Mouse (Mus musculus): Measurements from ENCODE around the gene Slc1a7. TPM values are rescaled to one million over a fixed set of nuclear protein-coding genes. Genes with fewer than 3 reads are reported as not detected.

The Slc1a7 gene
- polyA plus RNA-seq, 1 experiment from 2014 or later, result not detected

DNA sequence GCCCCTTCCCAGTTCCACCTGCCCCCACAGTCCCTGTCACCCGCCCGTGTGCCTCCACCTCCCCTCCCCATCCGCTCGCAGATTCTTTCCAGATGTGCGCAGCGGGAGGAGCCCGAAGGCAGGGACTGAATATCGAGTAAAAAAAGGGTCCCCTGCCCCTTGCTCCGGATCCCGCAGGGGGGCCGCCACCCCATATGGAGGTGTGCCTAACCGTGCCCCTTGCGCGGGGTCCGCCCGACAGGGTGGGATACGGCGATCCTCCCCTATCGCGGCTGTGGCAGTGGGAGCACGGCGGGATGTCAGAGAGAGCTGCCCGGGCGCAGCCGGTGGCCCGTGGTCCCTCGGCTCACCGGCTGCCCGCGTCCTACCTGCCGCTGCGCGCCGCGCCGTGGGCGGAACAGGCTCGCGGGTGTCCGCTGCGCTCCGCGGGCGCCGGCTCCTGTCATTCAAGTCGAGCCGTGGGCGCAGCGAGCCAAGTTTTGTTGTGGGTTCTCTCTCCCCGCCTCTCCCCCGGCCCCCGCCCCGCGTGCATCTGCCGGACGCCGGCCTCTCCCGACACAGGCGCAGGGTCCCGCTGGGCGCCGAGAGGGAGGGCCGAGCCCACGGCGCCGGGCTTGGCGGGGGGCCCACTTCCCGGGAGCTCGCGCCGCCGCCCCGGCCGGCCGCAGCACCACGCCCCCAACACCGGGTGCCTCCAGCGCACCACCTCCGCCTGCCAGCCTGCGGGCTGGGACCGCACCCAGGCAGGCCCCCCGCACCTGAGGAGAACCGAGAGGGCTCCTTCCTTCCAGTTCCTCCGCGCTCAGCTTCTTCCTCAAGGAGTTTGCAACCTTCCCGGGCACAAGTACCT, 63.6 kb downstream of the Slc1a7 start:
- H3K27ac ChIP-seq, result no peak overlapping the region

GRCm38 (mm10) chr4:108032352-108032849, 64.3 kb downstream of the Slc1a7 start:
- no peaks in the 10 kb centered on the region for H3K9me3 ChIP-seq
- peaks cover 20% of the 10 kb centered on the region for H3K4me1 ChIP-seq
- peak overlapping the region; percentile 78; the same call in 1 of the 2 replicates for H3K9ac ChIP-seq
- no peak for ATAC-seq (ENCODE audit: insufficient number of reproducible peaks, insufficient read depth, low FRiP score, low TSS enrichment, low read depth)
- peak overlapping the region; percentile 67 for H3K4me3 ChIP-seq
- peak overlapping the region; percentile 90 for H3K4me2 ChIP-seq
- H3K27ac ChIP-seq, result no peak overlapping the region
- H3K36me3 ChIP-seq, result no peaks in the 10 kb centered on the region
- peaks cover 48% of the 10 kb centered on the region for H3K27me3 ChIP-seq
- WGBS, result 29% methylated on average over 11 of the region's 11 CpGs

More for the DNA sequence above, 63.6 kb downstream of the Slc1a7 start:
- Histone ChIP-seq H3K9ac (peak overlapping the region; percentile 78), H3K36me3 (no peaks in the 10 kb centered on the region), H3K27me3 (peaks cover 48% of the 10 kb centered on the region), H3K4me1 (peaks cover 20% of the 10 kb centered on the region), H3K4me2 (peak overlapping the region; percentile 90), H3K4me3 (peak overlapping the region; percentile 67), H3K9me3 (no peaks in the 10 kb centered on the region)
- WGBS, result under 1% methylated on average over 76 of the region's 86 CpGs
- 0 out of 2 replicates have a peak, but pooled peaks have one; percentile 29 for ATAC-seq (ENCODE audit: insufficient number of reproducible peaks, insufficient read depth, low FRiP score, low TSS enrichment, low read depth)

GRCm38 (mm10) chr4:108033041-108033764, 65.1 kb downstream of the Slc1a7 start:
- Histone ChIP-seq H3K4me2 (peak overlapping the region; percentile 90), H3K4me1 (peaks cover 20% of the 10 kb centered on the region), H3K9ac (no peak overlapping the region), H3K4me3 (no peak overlapping the region), H3K9me3 (no peaks in the 10 kb centered on the region), H3K27me3 (peaks cover 48% of the 10 kb centered on the region), H3K36me3 (no peaks in the 10 kb centered on the region), H3K27ac (no peak overlapping the region)
- 81% methylated on average over 8 of the region's 8 CpGs for WGBS
- ATAC-seq (ENCODE audit: insufficient number of reproducible peaks, insufficient read depth, low FRiP score, low TSS enrichment, low read depth), result no peak

GRCm38 (mm10) chr4:108037027-108037426, 68.9 kb downstream of the Slc1a7 start:
- H3K4me1 ChIP-seq, result peaks cover 6% of the 10 kb centered on the region
- H3K36me3 ChIP-seq, result peaks cover 4% of the 10 kb centered on the region
- WGBS, result 77% methylated on average over 8 of the region's 8 CpGs
- H3K4me3 ChIP-seq, result no peak overlapping the region
- peaks cover 20% of the 10 kb centered on the region for H3K27me3 ChIP-seq
- H3K9me3 ChIP-seq, result no peaks in the 10 kb centered on the region
- H3K4me2 ChIP-seq, result no peak overlapping the region
- ATAC-seq (ENCODE audit: insufficient number of reproducible peaks, insufficient read depth, low FRiP score, low TSS enrichment, low read depth), result no peak
- H3K9ac ChIP-seq, result no peak overlapping the region
- H3K27ac ChIP-seq, result no peak overlapping the region

DNA sequence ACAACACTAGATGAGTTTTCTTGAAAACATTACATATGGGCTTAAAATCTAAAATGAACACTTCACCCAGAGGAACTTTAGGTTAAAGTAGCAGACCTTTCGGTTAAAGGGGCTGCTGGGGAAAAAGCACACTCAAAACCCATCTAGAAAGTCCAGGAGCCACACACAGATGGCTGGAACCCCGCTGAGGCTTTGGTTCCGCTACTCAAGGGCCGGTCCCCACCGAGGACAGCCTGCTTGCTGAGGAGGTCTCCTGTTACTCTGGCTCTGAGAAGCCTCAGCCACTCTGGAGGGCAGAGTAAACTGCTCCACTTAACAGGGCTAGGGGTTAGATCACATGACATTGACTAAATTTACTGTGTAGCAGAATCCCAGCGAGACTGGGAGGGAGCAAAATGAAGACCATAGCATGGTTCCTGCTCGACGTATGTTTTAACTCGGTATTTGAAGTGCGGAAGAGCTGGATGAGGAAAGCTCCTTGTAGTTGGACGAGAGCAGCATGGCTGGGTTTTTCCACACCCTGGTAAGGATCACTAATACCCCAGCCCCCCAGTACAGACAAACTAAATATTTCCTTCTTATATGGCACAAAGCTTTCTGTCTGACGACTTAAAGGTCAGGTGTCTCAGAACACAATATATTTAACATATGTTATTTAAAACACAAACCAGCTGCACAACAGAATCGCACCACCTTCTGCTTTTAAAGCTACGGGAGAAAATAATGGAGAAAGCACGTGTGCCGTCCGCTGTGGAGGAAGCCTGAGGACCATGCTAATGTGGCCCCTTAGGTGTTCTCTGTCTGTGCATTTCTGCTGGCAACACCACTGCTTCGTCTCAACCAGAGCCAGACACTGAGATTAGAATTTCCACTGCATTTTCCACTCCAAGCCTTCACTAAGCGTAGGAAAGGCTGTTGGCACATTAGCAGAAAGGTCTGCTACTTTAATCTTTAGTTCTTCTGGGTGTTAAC, 77.3 kb downstream of the Slc1a7 start:
- no peak overlapping the region for H3K4me3 ChIP-seq
- peaks cover 53% of the 10 kb centered on the region for H3K36me3 ChIP-seq
- 47% methylated on average over 19 of the region's 19 CpGs for WGBS
- no peaks in the 10 kb centered on the region for H3K9me3 ChIP-seq
- ATAC-seq (ENCODE audit: insufficient number of reproducible peaks, insufficient read depth, low FRiP score, low TSS enrichment, low read depth), result no peak
- no peaks in the 10 kb centered on the region for H3K27me3 ChIP-seq
- H3K9ac ChIP-seq, result no peak overlapping the region; the same call in 1 of the 2 replicates
- H3K27ac ChIP-seq, result peak overlapping the region; percentile 76
- H3K4me1 ChIP-seq, result peaks cover 15% of the 10 kb centered on the region
- no peak overlapping the region for H3K4me2 ChIP-seq

- Histone ChIP-seq H3K4me2 (no peak overlapping the region), H3K27ac (0 out of 2 replicates have a peak overlapping the region, but pooled peaks have one; percentile 22), H3K9me3 (no peaks in the 10 kb centered on the region), H3K36me3 (peaks cover 59% of the 10 kb centered on the region), H3K9ac (peak overlapping the region; percentile 8; the same call in 1 of the 2 replicates), H3K27me3 (no peaks in the 10 kb centered on the region), H3K4me3 (no peak overlapping the region), H3K4me1 (peaks cover 15% of the 10 kb centered on the region)
- ATAC-seq (ENCODE audit: insufficient number of reproducible peaks, insufficient read depth, low FRiP score, low TSS enrichment, low read depth), result no peak
- 88% methylated on average over 8 of the region's 8 CpGs for WGBS
Measured at GRCm38 (mm10) chr4:108046136-108046535, 78.0 kb downstream of the Slc1a7 start.

DNA sequence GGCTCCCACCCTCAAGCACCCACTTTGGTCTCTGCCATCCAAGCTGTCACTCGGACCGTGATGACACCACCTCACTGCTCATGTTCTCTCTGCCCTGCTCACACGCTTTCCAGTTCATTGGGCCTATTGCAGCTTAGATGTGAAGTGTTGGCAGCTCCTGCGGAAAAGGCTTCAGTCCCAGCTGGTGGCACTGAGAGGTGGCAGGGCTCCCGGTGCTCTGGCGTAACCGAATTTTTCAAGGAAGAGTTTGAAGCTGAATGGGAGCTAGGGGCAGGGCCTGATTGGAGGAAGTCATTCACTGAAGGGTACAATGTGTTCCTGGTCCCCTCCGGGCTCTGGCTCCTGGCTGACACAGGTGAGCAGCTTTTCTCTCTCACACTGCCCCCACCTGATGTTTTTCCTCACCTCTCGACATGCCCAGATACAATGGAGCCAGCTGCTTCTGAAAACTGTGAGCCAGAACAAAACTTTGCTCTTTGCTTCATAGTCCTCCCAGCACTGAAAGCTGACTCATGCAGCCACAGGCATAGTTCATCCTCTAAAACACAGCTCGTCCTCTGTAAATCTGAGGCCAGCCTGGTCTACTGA, 83.6 kb downstream of the Slc1a7 start:
- no peaks in the 10 kb centered on the region for H3K4me1 ChIP-seq
- H3K9me3 ChIP-seq, result no peaks in the 10 kb centered on the region
- WGBS, result 88% methylated on average over 10 of the region's 10 CpGs
- no peak for ATAC-seq (ENCODE audit: insufficient number of reproducible peaks, insufficient read depth, low FRiP score, low TSS enrichment, low read depth)
- no peak overlapping the region for H3K4me3 ChIP-seq
- no peaks in the 10 kb centered on the region for H3K27me3 ChIP-seq
- H3K4me2 ChIP-seq, result no peak overlapping the region
- H3K27ac ChIP-seq, result no peak overlapping the region
- H3K36me3 ChIP-seq, result peaks cover 83% of the 10 kb centered on the region
- no peak overlapping the region for H3K9ac ChIP-seq

GRCm38 (mm10) chr4:108052673-108053072, 84.5 kb downstream of the Slc1a7 start:
- H3K27me3 ChIP-seq, result no peaks in the 10 kb centered on the region
- H3K9ac ChIP-seq, result no peak overlapping the region
- H3K36me3 ChIP-seq, result peaks cover 82% of the 10 kb centered on the region
- no peak for ATAC-seq (ENCODE audit: insufficient number of reproducible peaks, insufficient read depth, low FRiP score, low TSS enrichment, low read depth)
- no peak overlapping the region for H3K4me3 ChIP-seq
- no peaks in the 10 kb centered on the region for H3K4me1 ChIP-seq
- no peaks in the 10 kb centered on the region for H3K9me3 ChIP-seq
- H3K4me2 ChIP-seq, result no peak overlapping the region
- 85% methylated on average over 8 of the region's 8 CpGs for WGBS
- H3K27ac ChIP-seq, result no peak overlapping the region

- ATAC-seq (ENCODE audit: insufficient number of reproducible peaks, insufficient read depth, low FRiP score, low TSS enrichment, low read depth), result no peak
- Histone ChIP-seq H3K4me3 (no peak overlapping the region), H3K9me3 (no peaks in the 10 kb centered on the region), H3K27me3 (no peaks in the 10 kb centered on the region), H3K9ac (no peak overlapping the region), H3K27ac (no peak overlapping the region), H3K4me1 (no peaks in the 10 kb centered on the region), H3K4me2 (no peak overlapping the region), H3K36me3 (peaks cover 78% of the 10 kb centered on the region)
- WGBS, result 94% methylated on average over 10 of the region's 10 CpGs
Measured at GRCm38 (mm10) chr4:108055873-108056272, 87.7 kb downstream of the Slc1a7 start.

- H3K4me1 ChIP-seq, result no peaks in the 10 kb centered on the region
- H3K27ac ChIP-seq, result no peak overlapping the region
- WGBS, result 86% methylated on average over 2 of the region's 2 CpGs
- H3K9ac ChIP-seq, result no peak overlapping the region
- no peak for ATAC-seq (ENCODE audit: insufficient number of reproducible peaks, insufficient read depth, low FRiP score, low TSS enrichment, low read depth)
- H3K4me3 ChIP-seq, result no peak overlapping the region
- H3K27me3 ChIP-seq, result no peaks in the 10 kb centered on the region
- H3K9me3 ChIP-seq, result peaks cover 2% of the 10 kb centered on the region; the same call in 1 of the 2 replicates
- peaks cover 76% of the 10 kb centered on the region for H3K36me3 ChIP-seq
- H3K4me2 ChIP-seq, result no peak overlapping the region
Measured at GRCm38 (mm10) chr4:108057247-108057646, 89.1 kb downstream of the Slc1a7 start.
